Mouse (Mus musculus) kidney, adult 2 months (tissue): ENCODE measurements around the gene Iqcg. TPM values are rescaled to one million over a fixed set of nuclear protein-coding genes. Genes with fewer than 3 reads are reported as not detected.
"Not testable (repeated sequence)": the region's sequence is repeated elsewhere in the genome, so short reads cannot be mapped to it uniquely, and the experiment has no call there.

Experiments
- DNase-seq: peaks from one replicate; pipeline ENCODE4 v3.0.0; 2021
- H3K27ac ChIP-seq: fragments of 200-500 bp; 2 replicates; pipeline ENCODE4 v1.5.1; 2012; ENCODE audit warnings: low read depth, low read length, control low read depth, inconsistent platforms; ENCODE audit not compliant: insufficient read depth
- H3K27me3 ChIP-seq: fragments of 200-500 bp; replicated peaks from 2 replicates; pipeline ENCODE4 v1.6.1; 2012; ENCODE audit warnings: mild to moderate bottlenecking, moderate library complexity, low read length, inconsistent platforms; ENCODE audit not compliant: control insufficient read depth, insufficient read depth
- H3K36me3 ChIP-seq: fragments of 200-500 bp; 2 replicates; pipeline ENCODE4 v1.6.1; 2012; ENCODE audit warnings: mild to moderate bottlenecking, moderate library complexity, low read length, inconsistent platforms; ENCODE audit not compliant: control insufficient read depth, insufficient read depth
- H3K4me1 ChIP-seq: fragments of 200-500 bp; 2 replicates; pipeline ENCODE4 v1.6.1; 2011; ENCODE audit warnings: low read length; ENCODE audit not compliant: control insufficient read depth, insufficient read depth
- H3K4me3 ChIP-seq: fragments of 200-500 bp; 2 replicates; pipeline ENCODE4 v1.5.1; 2011; ENCODE audit warnings: mild to moderate bottlenecking, low read depth, low read length, control low read depth; ENCODE audit not compliant: insufficient read depth
- CTCF ChIP-seq: fragments of 200-500 bp; conservative IDR thresholded peaks from 2 replicates; pipeline ENCODE4 v1.5.1; 2011; ENCODE audit warnings: low read depth, mild to moderate bottlenecking, control low read depth, low read length, moderate library complexity, mixed read lengths; ENCODE audit not compliant: insufficient read depth, insufficient read length
- POLR2A ChIP-seq: fragments of 200-500 bp; IDR thresholded peaks from one replicate; pipeline ENCODE4 v1.6.1; 2011; ENCODE audit warnings: low read depth, low read length, control low read depth
- WGBS: fragments of 180-500 bp; shearing (Covaris S2); methylation state at CpG from one replicate; pipeline ENCODE4 v1.1.7; 2018; 5-methylcytosine and 5-hydroxymethylcytosine counted together
- polyA plus RNA-seq: library from polyadenylated mRNA; depleted of rRNA; stranded (reverse); fragments of >200 nt; gene quantifications from 2 replicates; pipeline ENCODE4 v1.2.3, GENCODE M21; 2012

The Iqcg gene
- polyA plus RNA-seq, 1 experiment, result 3.8 TPM

- Histone ChIP-seq H3K27ac (peak overlapping the region; percentile 88; the same call in 1 of the 2 replicates), H3K36me3 (peaks cover 3% of the 10 kb centered on the region), H3K4me3 (no peak overlapping the region), H3K27me3 (no peaks in the 10 kb centered on the region), H3K4me1 (peaks cover 19% of the 10 kb centered on the region)
- DNase-seq, result no peak
- WGBS, result 57% methylated on average over 11 of the region's 11 CpGs
- TF ChIP-seq CTCF (no peak), POLR2A (no peak)
These were observed 5.4 kb upstream of the Iqcg start for GRCm38 (mm10) chr16:33061400-33061799.

GRCm38 (mm10) chr16:33060926-33061325 lies 4.9 kb upstream of the Iqcg start:
- Histone ChIP-seq H3K27ac (no peak overlapping the region), H3K36me3 (peaks cover 3% of the 10 kb centered on the region), H3K4me3 (no peak overlapping the region), H3K27me3 (no peaks in the 10 kb centered on the region), H3K4me1 (peaks cover 19% of the 10 kb centered on the region)
- TF ChIP-seq POLR2A (no peak), CTCF (no peak)
- DNase-seq, result no peak
- WGBS, result 88% methylated on average over 2 of the region's 2 CpGs

- peak overlapping the region; percentile 82 for H3K27ac ChIP-seq
- 45% methylated on average over 1 of the region's 1 CpGs for WGBS
These were observed 3.5 kb upstream of the Iqcg start for GRCm38 (mm10) chr16:33059471-33059870.

GRCm38 (mm10) chr16:33058656-33059055 lies 2.6 kb upstream of the Iqcg start:
- H3K36me3 ChIP-seq, H3K27me3 ChIP-seq, H3K4me3 ChIP-seq: not testable (repeated sequence)
- H3K27ac ChIP-seq, result peak overlapping the region; percentile 87
- DNase-seq, result peak; percentile 69
- WGBS, result 29% methylated on average over 9 of the region's 9 CpGs
- peaks cover 16% of the 10 kb centered on the region for H3K4me1 ChIP-seq

More at GRCm38 (mm10) chr16:33059471-33059870, 3.5 kb upstream of the Iqcg start:
- H3K36me3 ChIP-seq, result peaks cover 3% of the 10 kb centered on the region
- TF ChIP-seq CTCF (no peak), POLR2A (no peak)
- no peak overlapping the region for H3K4me3 ChIP-seq
- no peaks in the 10 kb centered on the region for H3K27me3 ChIP-seq
- DNase-seq, result peak; percentile 36
- H3K4me1 ChIP-seq, result peaks cover 19% of the 10 kb centered on the region

- 86% methylated on average over 16 of the region's 16 CpGs for WGBS
- Histone ChIP-seq H3K4me3 (peak overlapping the region; percentile 30; the same call in 1 of the 2 replicates), H3K27me3 (no peaks in the 10 kb centered on the region), H3K4me1 (peaks cover 10% of the 10 kb centered on the region), H3K27ac (peak overlapping the region; percentile 87), H3K36me3 (peaks cover 3% of the 10 kb centered on the region)
- DNase-seq, result no peak
- TF ChIP-seq POLR2A, result no peak
- TF ChIP-seq CTCF, result no peak
These were observed 2.0 kb upstream of the Iqcg start for GRCm38 (mm10) chr16:33058033-33058432.

GRCm38 (mm10) chr16:33056786-33057185 lies 768 bp upstream of the Iqcg start:
- under 1% methylated on average over 24 of the region's 24 CpGs for WGBS
- H3K36me3 ChIP-seq, result peaks cover 3% of the 10 kb centered on the region
- peak overlapping the region; percentile 77 for H3K4me3 ChIP-seq
- peak; percentile 59 for DNase-seq
- peak overlapping the region; percentile 79 for H3K27ac ChIP-seq
- H3K27me3 ChIP-seq, result no peaks in the 10 kb centered on the region
- H3K4me1 ChIP-seq, result peaks cover 10% of the 10 kb centered on the region
- TF ChIP-seq CTCF (no peak), POLR2A (no peak)

- peaks cover 10% of the 10 kb centered on the region for H3K4me1 ChIP-seq
These were observed 363 bp downstream of the Iqcg start for GRCm38 (mm10) chr16:33055655-33056054.

GRCm38 (mm10) chr16:33054927-33055326 lies 1.1 kb downstream of the Iqcg start:
- not testable (repeated sequence) for H3K27me3 ChIP-seq, H3K4me3 ChIP-seq, H3K27ac ChIP-seq, DNase-seq, H3K36me3 ChIP-seq
- peaks cover 10% of the 10 kb centered on the region for H3K4me1 ChIP-seq
- 67% methylated on average over 2 of the region's 2 CpGs for WGBS

More at GRCm38 (mm10) chr16:33055655-33056054, 363 bp downstream of the Iqcg start:
- 14% methylated on average over 10 of the region's 10 CpGs for WGBS
- TF ChIP-seq CTCF (no peak), POLR2A (no peak)
- no peak for DNase-seq
- Histone ChIP-seq H3K27me3 (no peaks in the 10 kb centered on the region), H3K27ac (no peak overlapping the region), H3K4me3 (peak overlapping the region; percentile 23), H3K36me3 (peaks cover 3% of the 10 kb centered on the region)
